Mouse (Mus musculus): Measurements from ENCODE around the gene Hic1.

DNA sequence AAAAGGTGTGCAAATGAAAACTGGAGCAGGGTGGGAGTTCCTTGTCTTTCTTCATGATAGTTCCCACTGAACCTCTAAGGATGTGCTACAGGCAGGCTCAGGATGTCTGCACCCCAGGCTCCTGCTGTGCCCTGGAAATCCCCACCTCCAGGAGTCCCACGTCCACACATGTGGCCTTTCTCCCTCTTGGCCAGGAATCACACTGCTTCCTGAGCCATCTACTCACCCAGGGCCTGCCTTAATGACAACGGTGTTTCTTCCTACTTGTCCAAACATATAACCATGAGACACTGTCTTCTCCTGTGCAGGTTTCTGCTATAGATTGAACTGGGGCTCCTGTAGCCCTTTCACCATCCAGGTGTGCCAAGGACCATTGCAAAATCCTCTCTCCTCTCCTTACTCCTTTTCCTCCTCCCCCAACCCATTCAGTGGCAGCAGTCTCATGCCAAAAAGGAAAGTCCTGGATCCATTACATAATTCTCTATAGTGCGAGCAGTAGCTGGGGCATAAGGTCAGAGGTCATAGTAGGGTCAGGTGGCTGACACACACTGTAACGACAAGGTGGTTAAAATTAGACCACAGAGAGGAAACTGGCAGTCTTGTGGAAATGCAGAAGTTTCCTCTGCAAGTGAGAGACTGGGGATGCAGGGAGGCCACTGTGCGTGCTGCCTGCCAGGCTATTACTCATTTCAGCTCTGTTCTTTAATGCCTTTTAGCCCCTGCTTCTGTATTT is 32.5 kb downstream of the Hic1 start:
- TF ChIP-seq CTCF (IDR thresholded peaks at IDR 0.05; ENCODE audit: low read depth, low read length) (no peak), POLR2A (IDR thresholded peaks at IDR 0.05; ENCODE audit: borderline replicate concordance, low read depth, low read length) (no peak)
